Mouse (Mus musculus) hindbrain, embryonic 11.5 days (tissue): ENCODE data around the gene Pfdn6. TPM values are rescaled to one million over a fixed set of nuclear protein-coding genes. Genes with fewer than 3 reads are reported as not detected.
A peak's percentile ranks its signal among the peaks of the same experiment; 100 is the strongest.
"Not testable (repeated sequence)": the region's sequence is repeated elsewhere in the genome, so short reads cannot be mapped to it uniquely, and the experiment has no call there.

Experiments used
- ATAC-seq: fragments of 200-750 bp; cut with Nextera tagmentation; 2 replicates; pipeline ENCODE4 v1.8.0; 2017; ENCODE audit warnings: mild to moderate bottlenecking, moderate TSS enrichment, moderate library complexity; ENCODE audit not compliant: low FRiP score
- DNase-seq: peaks from one replicate; pipeline ENCODE4 v3.0.0-alpha.2; 2015; ENCODE audit warnings: low spot score
- H3K27ac ChIP-seq: fragments of 300-500 bp; sonication (generic); 2 replicates; pipeline ENCODE4 v1.5.1; 2014; ENCODE audit warnings: mild to moderate bottlenecking, low read depth, low read length
- H3K27me3 ChIP-seq: fragments of 300-500 bp; sonication (generic); 2 replicates; pipeline ENCODE4 v1.6.1; 2014; ENCODE audit warnings: mild to moderate bottlenecking, low read length, moderate library complexity, mixed read lengths; ENCODE audit not compliant: control insufficient read depth, insufficient read depth
- H3K36me3 ChIP-seq: fragments of 300-500 bp; sonication (generic); 2 replicates; pipeline ENCODE4 v1.6.1; 2014; ENCODE audit warnings: mild to moderate bottlenecking, low read length, moderate library complexity, mixed read lengths; ENCODE audit not compliant: control insufficient read depth, insufficient read depth
- H3K4me1 ChIP-seq: fragments of 300-500 bp; sonication (generic); replicated peaks from 2 replicates; pipeline ENCODE4 v1.6.1; 2014; ENCODE audit warnings: low read length, mixed read lengths; ENCODE audit not compliant: control insufficient read depth, insufficient read depth
- H3K4me2 ChIP-seq: fragments of 300-500 bp; sonication (generic); replicated peaks from 2 replicates; pipeline ENCODE4 v1.6.1; 2014; ENCODE audit warnings: mild to moderate bottlenecking, low read depth, low read length
- H3K4me3 ChIP-seq: fragments of 300-500 bp; sonication (generic); 2 replicates; pipeline ENCODE4 v1.5.1; 2014; ENCODE audit warnings: low read depth, low read length
- H3K9ac ChIP-seq: fragments of 300-500 bp; sonication (generic); 2 replicates; pipeline ENCODE4 v1.6.1; 2014; ENCODE audit warnings: low read depth, low read length
- H3K9me3 ChIP-seq: fragments of 300-500 bp; sonication (generic); 2 replicates; pipeline ENCODE4 v1.6.1; 2016; ENCODE audit warnings: low read length; ENCODE audit not compliant: control insufficient read depth
- WGBS: fragments of 180-500 bp; shearing (Covaris S2); extraction: QIAGEN DNeasy Blood & Tissue Kit; methylation state at CpG from one replicate; pipeline ENCODE4 v1.1.7; 2014; 5-methylcytosine and 5-hydroxymethylcytosine counted together
- polyA plus RNA-seq: library from polyadenylated mRNA; unstranded; fragments of >200 nt; fragmentation: Nextera tagmentation; extraction: Ambion mirVana; gene quantifications from 2 replicates; pipeline ENCODE4 v1.2.1, GENCODE M21; 2014

The Pfdn6 gene
- polyA plus RNA-seq, 1 experiment from 2014 or later, result 201 TPM

DNA sequence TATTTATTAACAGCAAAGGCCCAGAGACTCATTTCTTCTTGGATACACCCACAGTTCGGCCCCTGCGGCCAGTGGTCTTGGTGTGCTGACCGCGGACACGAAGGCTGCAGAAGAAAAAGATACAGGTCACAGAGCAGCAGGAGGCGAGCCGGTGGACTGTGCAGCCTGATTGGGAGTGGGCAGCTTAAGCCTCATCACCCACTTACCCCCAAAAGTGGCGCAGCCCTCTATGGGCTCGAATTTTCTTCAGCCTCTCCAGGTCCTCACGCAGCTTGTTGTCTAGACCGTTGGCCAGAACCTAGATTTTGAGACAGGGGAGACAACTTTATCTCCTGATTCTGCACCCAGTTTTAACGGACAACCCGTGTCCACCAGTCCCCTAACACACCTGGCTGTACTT, 11.9 kb upstream of the Pfdn6 start:
- 79% methylated on average over 13 of the region's 13 CpGs for WGBS
- H3K9me3 ChIP-seq, H3K27ac ChIP-seq, ATAC-seq, H3K9ac ChIP-seq, H3K36me3 ChIP-seq, H3K27me3 ChIP-seq, DNase-seq, H3K4me3 ChIP-seq: not testable (repeated sequence)
- H3K4me2 ChIP-seq, result peak overlapping the region; percentile 84; the same call in 1 of the 2 replicates
- H3K4me1 ChIP-seq, result peaks cover 19% of the 10 kb centered on the region

GRCm38 (mm10) chr17:33951021-33951946, 11.1 kb upstream of the Pfdn6 start, which contains the start of gene B3galt4:
Gene B3galt4 (minus strand): TSS chr17:33951488.
- DNase-seq, result peak; percentile 84
- Histone ChIP-seq H3K36me3 (peaks cover 4% of the 10 kb centered on the region; the same call in 1 of the 2 replicates), H3K27me3 (no peaks in the 10 kb centered on the region), H3K27ac (peak within 1 kb of the TSS; percentile 87), H3K9me3 (no peaks in the 10 kb centered on the region), H3K4me1 (peaks cover 16% of the 10 kb centered on the region), H3K9ac (peak within 1 kb of the TSS; percentile 73), H3K4me2 (peak within 1 kb of the TSS; percentile 84), H3K4me3 (peak within 1 kb of the TSS; percentile 42)
- ATAC-seq, result peak; percentile 77
- 3% methylated on average over 45 of the region's 45 CpGs for WGBS

GRCm38 (mm10) chr17:33950131-33950625, 10.0 kb upstream of the Pfdn6 start:
- H3K27me3 ChIP-seq, result no peaks in the 10 kb centered on the region
- peak overlapping the region; percentile 42; the same call in 1 of the 2 replicates for H3K4me3 ChIP-seq
- ATAC-seq, result no peak
- H3K9me3 ChIP-seq, result no peaks in the 10 kb centered on the region
- H3K36me3 ChIP-seq, result peaks cover 4% of the 10 kb centered on the region; the same call in 1 of the 2 replicates
- peaks cover 16% of the 10 kb centered on the region for H3K4me1 ChIP-seq
- WGBS, result 80% methylated on average over 10 of the region's 10 CpGs
- H3K4me2 ChIP-seq, result peak overlapping the region; percentile 84
- DNase-seq, result no peak
- peak overlapping the region; percentile 87 for H3K27ac ChIP-seq
- H3K9ac ChIP-seq, result peak overlapping the region; percentile 73

DNA sequence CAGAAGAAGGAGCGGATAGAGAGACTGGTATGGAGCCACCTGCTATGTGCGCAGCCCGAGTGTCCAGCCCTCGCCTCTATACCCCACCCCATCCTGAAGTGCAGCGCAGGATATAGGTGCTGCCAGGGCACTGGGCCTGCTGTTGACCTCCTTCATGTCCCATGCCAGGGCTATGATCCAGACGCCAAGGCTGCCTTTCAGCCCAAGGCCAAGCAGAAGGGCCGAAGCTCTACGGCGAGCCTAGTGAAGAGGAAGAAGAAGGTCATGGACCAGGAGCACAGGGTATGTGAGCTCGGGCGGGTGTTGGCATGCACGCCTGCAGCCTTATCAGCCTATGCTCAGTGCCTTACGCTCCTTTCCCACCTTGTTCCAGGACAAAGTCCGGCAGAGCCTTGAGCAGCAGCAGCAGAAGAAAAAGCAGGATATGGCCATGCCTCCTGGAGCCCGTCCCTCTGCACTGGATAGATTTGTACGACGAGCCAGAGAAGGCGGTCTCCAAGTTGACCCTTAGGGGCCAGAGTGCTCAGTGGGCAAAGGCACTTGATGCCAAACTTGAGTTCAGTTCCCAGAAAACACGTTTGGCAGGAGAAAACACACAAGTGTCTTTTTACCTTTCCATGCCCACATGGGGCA, 8.9 kb upstream of the Pfdn6 start:
- Histone ChIP-seq H3K36me3 (peaks cover 9% of the 10 kb centered on the region; the same call in 1 of the 2 replicates), H3K4me1 (peaks cover 10% of the 10 kb centered on the region), H3K4me2 (no peak overlapping the region), H3K9ac (no peak overlapping the region), H3K27me3 (no peaks in the 10 kb centered on the region), H3K27ac (no peak overlapping the region), H3K9me3 (no peaks in the 10 kb centered on the region), H3K4me3 (no peak overlapping the region)
- 93% methylated on average over 19 of the region's 19 CpGs for WGBS
- no peak for DNase-seq
- ATAC-seq, result no peak

DNA sequence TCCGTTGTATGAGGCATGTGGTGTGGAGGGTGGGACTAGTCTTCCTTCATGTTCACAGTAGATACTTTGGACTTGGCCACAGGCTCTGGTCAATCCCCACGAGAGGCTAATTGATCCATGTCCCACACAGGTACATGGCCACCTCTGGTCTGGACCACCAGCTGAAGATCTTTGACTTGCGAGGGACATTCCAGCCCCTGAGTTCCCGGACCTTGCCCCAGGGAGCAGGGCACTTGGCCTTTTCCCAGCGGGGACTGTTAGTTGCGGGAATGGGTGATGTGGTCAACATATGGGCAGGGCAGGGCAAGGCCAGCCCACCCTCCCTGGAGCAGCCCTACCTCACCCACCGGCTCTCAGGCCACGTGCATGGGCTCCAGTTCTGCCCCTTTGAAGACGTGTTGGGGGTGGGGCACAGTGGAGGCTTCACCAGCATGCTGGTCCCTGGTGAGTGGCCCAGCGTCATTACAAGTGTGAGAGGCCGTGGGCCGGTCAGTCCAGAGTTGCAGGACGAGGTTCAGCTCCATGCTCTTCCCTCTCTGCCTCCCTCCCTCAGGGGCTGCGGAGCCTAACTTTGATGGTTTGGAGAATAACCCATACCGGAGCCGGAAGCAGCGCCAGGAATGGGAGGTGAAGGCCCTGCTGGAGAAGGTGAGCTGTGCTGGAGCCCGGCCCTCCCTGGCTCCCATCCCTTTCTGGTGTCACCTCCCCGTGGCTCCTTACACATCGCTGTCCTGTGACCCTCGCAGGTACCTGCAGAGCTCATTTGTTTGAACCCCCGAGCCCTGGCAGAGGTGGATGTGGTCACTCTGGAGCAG, 8.2 kb upstream of the Pfdn6 start:
- H3K4me3 ChIP-seq, result no peak overlapping the region
- no peak overlapping the region for H3K4me2 ChIP-seq
- 86% methylated on average over 22 of the region's 22 CpGs for WGBS
- H3K9ac ChIP-seq, result no peak overlapping the region
- no peaks in the 10 kb centered on the region for H3K9me3 ChIP-seq
- DNase-seq (no peak), ATAC-seq (no peak)
- H3K4me1 ChIP-seq, result peaks cover 8% of the 10 kb centered on the region
- H3K36me3 ChIP-seq, result peaks cover 9% of the 10 kb centered on the region; the same call in 1 of the 2 replicates
- no peaks in the 10 kb centered on the region for H3K27me3 ChIP-seq
- H3K27ac ChIP-seq, result no peak overlapping the region

DNA sequence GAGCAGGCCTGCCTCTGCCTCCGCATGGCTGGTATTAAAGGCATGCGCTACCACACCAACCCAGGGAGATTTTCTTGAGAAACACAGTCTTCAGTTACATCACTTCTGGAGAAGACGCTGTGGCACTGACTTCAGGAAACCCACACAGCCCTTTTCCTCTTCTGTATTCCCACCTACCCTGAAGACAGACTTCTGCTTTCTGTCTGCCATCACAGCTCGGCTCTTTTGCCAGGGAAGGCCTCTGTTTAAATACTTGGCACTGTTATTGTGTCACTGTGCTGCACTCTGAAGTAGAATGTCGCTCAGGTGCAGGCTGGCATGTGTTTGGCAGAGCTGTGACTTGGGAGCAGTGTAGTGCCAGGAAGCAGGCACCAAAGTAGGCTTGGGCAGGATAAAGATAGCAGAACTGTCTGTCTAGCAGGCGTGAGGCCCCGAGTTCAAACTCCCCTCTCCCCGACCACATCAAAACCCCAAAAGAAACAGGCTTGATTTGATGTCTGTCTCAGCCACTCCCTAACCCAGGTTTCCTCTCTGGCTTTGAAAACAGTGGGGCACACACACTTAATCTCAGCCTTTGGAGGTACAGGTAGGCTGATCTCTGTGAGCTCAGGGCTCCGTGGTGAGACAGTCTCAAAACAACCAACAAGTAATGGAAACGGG, 7.4 kb upstream of the Pfdn6 start:
- DNase-seq, result no peak
- no peak for ATAC-seq
- Histone ChIP-seq H3K4me2 (no peak overlapping the region), H3K9me3 (no peaks in the 10 kb centered on the region), H3K4me1 (peaks cover 8% of the 10 kb centered on the region), H3K4me3 (no peak overlapping the region), H3K36me3 (peaks cover 7% of the 10 kb centered on the region; the same call in 1 of the 2 replicates), H3K9ac (no peak overlapping the region), H3K27ac (no peak overlapping the region), H3K27me3 (no peaks in the 10 kb centered on the region)
- WGBS, result 90% methylated on average over 10 of the region's 10 CpGs

DNA sequence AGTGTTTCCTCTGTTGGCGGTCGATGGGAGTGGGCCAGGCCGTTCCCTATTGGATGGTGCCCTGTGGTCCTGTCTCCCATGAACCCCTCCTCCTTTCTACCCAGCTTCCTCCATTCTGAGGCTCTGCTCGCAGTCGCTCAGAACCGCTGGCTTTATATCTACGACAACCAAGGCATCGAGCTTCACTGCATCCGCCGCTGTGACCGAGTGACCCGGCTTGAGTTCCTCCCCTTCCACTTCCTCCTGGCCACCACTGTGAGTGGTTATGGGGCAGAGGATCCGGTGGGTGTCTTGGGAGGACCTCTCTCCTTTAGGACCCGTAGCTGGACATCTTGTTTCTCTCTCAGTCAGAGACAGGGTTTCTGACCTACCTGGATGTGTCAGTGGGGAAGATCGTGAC, 3.3 kb upstream of the Pfdn6 start:
- peaks cover 5% of the 10 kb centered on the region; the same call in 1 of the 2 replicates for H3K36me3 ChIP-seq
- no peak overlapping the region for H3K4me2 ChIP-seq
- H3K9me3 ChIP-seq, result no peaks in the 10 kb centered on the region
- no peak overlapping the region for H3K9ac ChIP-seq
- H3K27ac ChIP-seq, result no peak overlapping the region
- ATAC-seq (no peak), DNase-seq (no peak)
- WGBS, result 95% methylated on average over 15 of the region's 15 CpGs
- peaks cover 13% of the 10 kb centered on the region for H3K4me1 ChIP-seq
- no peak overlapping the region for H3K4me3 ChIP-seq
- no peaks in the 10 kb centered on the region for H3K27me3 ChIP-seq

DNA sequence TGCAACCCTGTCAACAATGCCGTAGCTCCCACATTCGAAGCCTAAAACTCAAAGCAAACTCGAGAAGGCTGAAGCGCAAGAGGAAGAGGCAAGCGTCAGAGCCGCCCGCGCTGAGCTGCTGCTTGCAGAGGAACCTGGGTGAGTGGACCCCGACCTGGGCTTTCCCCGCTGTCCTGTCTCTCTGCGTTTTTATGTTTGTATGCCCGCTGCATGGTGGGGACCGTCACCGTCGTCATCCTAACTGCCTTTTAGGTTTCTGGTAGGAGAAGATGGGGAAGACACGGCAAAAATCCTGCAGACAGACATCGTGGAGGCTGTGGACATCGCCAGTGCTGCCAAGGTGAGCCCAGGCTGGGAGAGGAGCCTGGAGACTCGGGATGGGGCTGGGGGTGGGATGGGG, 1.2 kb upstream of the Pfdn6 start:
- Histone ChIP-seq H3K4me3 (peak overlapping the region; percentile 91), H3K36me3 (peaks cover 8% of the 10 kb centered on the region; the same call in 1 of the 2 replicates), H3K9me3 (no peaks in the 10 kb centered on the region), H3K9ac (peak overlapping the region; percentile 84; the same call in 1 of the 2 replicates), H3K27me3 (no peaks in the 10 kb centered on the region), H3K4me1 (peaks cover 13% of the 10 kb centered on the region), H3K4me2 (peak overlapping the region; percentile 94), H3K27ac (no peak overlapping the region)
- 62% methylated on average over 19 of the region's 19 CpGs for WGBS
- no peak for DNase-seq
- ATAC-seq, result no peak
